Mouse (Mus musculus): ENCODE data around the gene Golt1a.

DNA sequence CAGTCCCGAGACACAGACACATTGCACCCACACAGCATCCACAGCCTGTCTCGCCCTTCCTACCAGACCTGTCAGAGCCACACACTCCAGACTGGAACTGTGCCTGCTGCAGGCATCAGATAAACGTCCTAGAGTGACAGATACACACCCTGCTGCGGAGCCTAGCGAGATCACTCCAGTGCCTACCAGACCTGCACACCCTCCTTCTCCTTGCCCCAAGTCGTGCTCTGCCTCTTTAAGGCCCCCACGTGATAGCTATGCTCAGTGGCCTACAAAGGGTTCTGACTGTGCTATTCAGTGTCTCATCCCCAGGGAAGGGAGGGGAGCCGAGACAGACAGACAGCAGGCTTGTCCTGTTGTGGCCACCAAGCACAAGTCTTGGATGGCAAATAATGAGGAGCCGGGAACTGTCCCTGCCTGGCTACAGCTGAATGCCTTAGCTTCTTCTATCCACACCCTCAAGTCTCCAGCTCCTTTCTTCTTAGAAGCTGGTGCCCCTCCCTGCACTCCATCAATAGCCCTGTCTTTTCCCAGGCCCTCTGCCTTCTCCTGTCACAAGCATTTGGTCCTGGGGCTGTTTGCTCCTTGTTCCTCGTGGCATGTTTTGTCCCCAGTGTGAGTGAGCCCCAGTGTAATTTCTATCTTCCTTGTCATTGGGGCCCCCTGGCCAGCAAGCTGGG is 41.6 kb upstream of the Golt1a start:
- TF ChIP-seq POLR2A (IDR thresholded peaks at IDR 0.05; ENCODE audit: control insufficient read depth, extremely low read depth, insufficient read depth, low read length, poor library complexity) (no peak), CTCF (IDR thresholded peaks at IDR 0.05; ENCODE audit: borderline replicate concordance, control insufficient read depth, extremely low read depth, insufficient read depth, low read length, poor library complexity) (no peak)
